Mouse (Mus musculus): ENCODE measurements around the gene Arl6ip4. TPM values are rescaled to one million over a fixed set of nuclear protein-coding genes. Genes with fewer than 3 reads are reported as not detected.

Arl6ip4 gene
- polyA plus RNA-seq (2015; fragmentation: Nextera tagmentation; extraction: Ambion mirVana): 52.1 and 53.5 TPM in 2 replicates

- H3K9ac ChIP-seq: peak within 1 kb of the TSS; percentile 94
- 1% methylated on average over 64 of the region's 64 CpGs for WGBS (ENCODE audit: insufficient replicate concordance)
- H3K9me3 ChIP-seq (replicated peaks): no peaks in the 10 kb centered on the region
- peaks cover 70% of the 10 kb centered on the region for H3K4me1 ChIP-seq (replicated peaks)
- no peak for ATAC-seq (ENCODE audit: insufficient read depth)
- peak within 1 kb of the TSS; percentile 82 for H3K4me2 ChIP-seq
- peak within 1 kb of the TSS; percentile 83 for H3K27ac ChIP-seq (replicated peaks)
- no peaks in the 10 kb centered on the region for H3K27me3 ChIP-seq
- peak within 1 kb of the TSS; percentile 96 for H3K4me3 ChIP-seq (replicated peaks)
- H3K36me3 ChIP-seq (replicated peaks): peaks cover 47% of the 10 kb centered on the region
These were observed at the start of gene Arl6ip4 for GRCm38 (mm10) chr5:124115990-124116845. TSS of gene Arl6ip4 (plus strand) at chr5:124116089.

GRCm38 (mm10) chr5:124069657-124070056 lies 46.2 kb upstream of the Arl6ip4 start:
- ATAC-seq (ENCODE audit: insufficient read depth): no peak
- WGBS (ENCODE audit: insufficient replicate concordance): 52% methylated on average over 3 of the region's 3 CpGs
- Histone ChIP-seq H3K27me3 (no peaks in the 10 kb centered on the region), H3K4me1 (replicated peaks) (peaks cover 19% of the 10 kb centered on the region), H3K4me3 (replicated peaks) (no peak overlapping the region), H3K27ac (replicated peaks) (no peak overlapping the region), H3K9ac (no peak overlapping the region), H3K36me3 (replicated peaks) (no peaks in the 10 kb centered on the region), H3K9me3 (replicated peaks) (no peaks in the 10 kb centered on the region), H3K4me2 (no peak overlapping the region)

GRCm38 (mm10) chr5:124073682-124074081 lies 42.2 kb upstream of the Arl6ip4 start:
- Histone ChIP-seq H3K4me3 (replicated peaks) (no peak overlapping the region), H3K4me1 (replicated peaks) (peaks cover 54% of the 10 kb centered on the region), H3K4me2 (no peak overlapping the region), H3K27ac (replicated peaks) (no peak overlapping the region), H3K36me3 (replicated peaks) (no peaks in the 10 kb centered on the region), H3K27me3 (0 out of 2 replicates have a peak, but pooled peaks cover 5% of the 10 kb centered on the region), H3K9me3 (replicated peaks) (no peaks in the 10 kb centered on the region), H3K9ac (no peak overlapping the region)
- 59% methylated on average over 9 of the region's 9 CpGs for WGBS (ENCODE audit: insufficient replicate concordance)
- ATAC-seq (ENCODE audit: insufficient read depth): no peak

GRCm38 (mm10) chr5:124074845-124075307 lies 41.0 kb upstream of the Arl6ip4 start:
- H3K9me3 ChIP-seq (replicated peaks): no peaks in the 10 kb centered on the region
- 19% methylated on average over 10 of the region's 10 CpGs for WGBS (ENCODE audit: insufficient replicate concordance)
- 0 out of 2 replicates have a peak, but pooled peaks cover 5% of the 10 kb centered on the region for H3K27me3 ChIP-seq
- no peak overlapping the region for H3K27ac ChIP-seq (replicated peaks)
- H3K9ac ChIP-seq: no peak overlapping the region
- no peak overlapping the region for H3K4me2 ChIP-seq
- H3K36me3 ChIP-seq (replicated peaks): no peaks in the 10 kb centered on the region
- no peak for ATAC-seq (ENCODE audit: insufficient read depth)
- H3K4me3 ChIP-seq (replicated peaks): no peak overlapping the region
- peaks cover 59% of the 10 kb centered on the region for H3K4me1 ChIP-seq (replicated peaks)

- peaks cover 62% of the 10 kb centered on the region for H3K4me1 ChIP-seq (replicated peaks)
- H3K9me3 ChIP-seq (replicated peaks): no peaks in the 10 kb centered on the region
- WGBS (ENCODE audit: insufficient replicate concordance): 49% methylated on average over 9 of the region's 9 CpGs
- H3K4me2 ChIP-seq: no peak overlapping the region
- no peak for ATAC-seq (ENCODE audit: insufficient read depth)
- 0 out of 2 replicates have a peak, but pooled peaks cover 5% of the 10 kb centered on the region for H3K27me3 ChIP-seq
- H3K9ac ChIP-seq: no peak overlapping the region
- no peak overlapping the region for H3K4me3 ChIP-seq (replicated peaks)
- peak overlapping the region; percentile 55; the same call in 1 of the 2 replicates for H3K27ac ChIP-seq (replicated peaks)
- H3K36me3 ChIP-seq (replicated peaks): no peaks in the 10 kb centered on the region
These were observed 40.2 kb upstream of the Arl6ip4 start for GRCm38 (mm10) chr5:124075716-124076115.

GRCm38 (mm10) chr5:124076559-124076958 lies 39.3 kb upstream of the Arl6ip4 start:
- 54% methylated on average over 9 of the region's 9 CpGs for WGBS (ENCODE audit: insufficient replicate concordance)
- Histone ChIP-seq H3K4me1 (replicated peaks) (peaks cover 66% of the 10 kb centered on the region), H3K27ac (replicated peaks) (peak overlapping the region; percentile 55)

GRCm38 (mm10) chr5:124077241-124077640 lies 38.6 kb upstream of the Arl6ip4 start:
- Histone ChIP-seq H3K36me3 (replicated peaks) (no peaks in the 10 kb centered on the region), H3K9ac (no peak overlapping the region), H3K9me3 (replicated peaks) (no peaks in the 10 kb centered on the region), H3K4me3 (replicated peaks) (no peak overlapping the region), H3K27ac (replicated peaks) (no peak overlapping the region), H3K4me1 (replicated peaks) (peaks cover 67% of the 10 kb centered on the region), H3K27me3 (0 out of 2 replicates have a peak, but pooled peaks cover 5% of the 10 kb centered on the region), H3K4me2 (no peak overlapping the region)
- ATAC-seq (ENCODE audit: insufficient read depth): no peak
- 59% methylated on average over 13 of the region's 13 CpGs for WGBS (ENCODE audit: insufficient replicate concordance)

More at GRCm38 (mm10) chr5:124076559-124076958, 39.3 kb upstream of the Arl6ip4 start:
- H3K4me2 ChIP-seq: no peak overlapping the region
- no peak overlapping the region for H3K9ac ChIP-seq
- peak; percentile 54 for ATAC-seq (ENCODE audit: insufficient read depth)
- no peaks in the 10 kb centered on the region for H3K36me3 ChIP-seq (replicated peaks)
- no peaks in the 10 kb centered on the region for H3K9me3 ChIP-seq (replicated peaks)
- H3K4me3 ChIP-seq (replicated peaks): no peak overlapping the region
- 0 out of 2 replicates have a peak, but pooled peaks cover 5% of the 10 kb centered on the region for H3K27me3 ChIP-seq

GRCm38 (mm10) chr5:124077856-124078460 lies 37.9 kb upstream of the Arl6ip4 start:
- no peak for ATAC-seq (ENCODE audit: insufficient read depth)
- no peak overlapping the region for H3K4me2 ChIP-seq
- peaks cover 73% of the 10 kb centered on the region for H3K4me1 ChIP-seq (replicated peaks)
- H3K4me3 ChIP-seq (replicated peaks): no peak overlapping the region
- H3K36me3 ChIP-seq (replicated peaks): no peaks in the 10 kb centered on the region
- no peaks in the 10 kb centered on the region for H3K9me3 ChIP-seq (replicated peaks)
- WGBS (ENCODE audit: insufficient replicate concordance): 62% methylated on average over 6 of the region's 6 CpGs
- H3K9ac ChIP-seq: no peak overlapping the region
- H3K27me3 ChIP-seq: 0 out of 2 replicates have a peak, but pooled peaks cover 5% of the 10 kb centered on the region
- H3K27ac ChIP-seq (replicated peaks): no peak overlapping the region; the same call in 1 of the 2 replicates

- H3K36me3 ChIP-seq (replicated peaks): no peaks in the 10 kb centered on the region
- no peak overlapping the region for H3K9ac ChIP-seq
- H3K4me2 ChIP-seq: no peak overlapping the region
- H3K27ac ChIP-seq (replicated peaks): no peak overlapping the region
- 0 out of 2 replicates have a peak, but pooled peaks cover 5% of the 10 kb centered on the region for H3K27me3 ChIP-seq
- no peak for ATAC-seq (ENCODE audit: insufficient read depth)
- no peak overlapping the region for H3K4me3 ChIP-seq (replicated peaks)
- 51% methylated on average over 9 of the region's 9 CpGs for WGBS (ENCODE audit: insufficient replicate concordance)
- peaks cover 67% of the 10 kb centered on the region for H3K4me1 ChIP-seq (replicated peaks)
- H3K9me3 ChIP-seq (replicated peaks): no peaks in the 10 kb centered on the region
These were observed 37.0 kb upstream of the Arl6ip4 start for GRCm38 (mm10) chr5:124078794-124079416.

- H3K27me3 ChIP-seq: 0 out of 2 replicates have a peak, but pooled peaks cover 5% of the 10 kb centered on the region
- no peak overlapping the region for H3K27ac ChIP-seq (replicated peaks)
- 48% methylated on average over 17 of the region's 17 CpGs for whole genome bisulfite sequencing (ENCODE audit: insufficient replicate concordance)
- ATAC-seq (ENCODE audit: insufficient read depth): no peak
- H3K4me1 ChIP-seq (replicated peaks): peaks cover 65% of the 10 kb centered on the region
- no peak overlapping the region for H3K4me2 ChIP-seq
- H3K9me3 ChIP-seq (replicated peaks): no peaks in the 10 kb centered on the region
- no peak overlapping the region for H3K9ac ChIP-seq
- no peaks in the 10 kb centered on the region for H3K36me3 ChIP-seq (replicated peaks)
- no peak overlapping the region for H3K4me3 ChIP-seq (replicated peaks)
These were observed 36.0 kb upstream of the Arl6ip4 start for GRCm38 (mm10) chr5:124079880-124080279.
